Mouse (Mus musculus): Measurements from ENCODE around the gene Arhgap35. TPM values are rescaled to one million over a fixed set of nuclear protein-coding genes. Genes with fewer than 3 reads are reported as not detected.

The Arhgap35 gene
- total RNA-seq, 2 experiments from 2014 or later, result 137 to 139 TPM

DNA sequence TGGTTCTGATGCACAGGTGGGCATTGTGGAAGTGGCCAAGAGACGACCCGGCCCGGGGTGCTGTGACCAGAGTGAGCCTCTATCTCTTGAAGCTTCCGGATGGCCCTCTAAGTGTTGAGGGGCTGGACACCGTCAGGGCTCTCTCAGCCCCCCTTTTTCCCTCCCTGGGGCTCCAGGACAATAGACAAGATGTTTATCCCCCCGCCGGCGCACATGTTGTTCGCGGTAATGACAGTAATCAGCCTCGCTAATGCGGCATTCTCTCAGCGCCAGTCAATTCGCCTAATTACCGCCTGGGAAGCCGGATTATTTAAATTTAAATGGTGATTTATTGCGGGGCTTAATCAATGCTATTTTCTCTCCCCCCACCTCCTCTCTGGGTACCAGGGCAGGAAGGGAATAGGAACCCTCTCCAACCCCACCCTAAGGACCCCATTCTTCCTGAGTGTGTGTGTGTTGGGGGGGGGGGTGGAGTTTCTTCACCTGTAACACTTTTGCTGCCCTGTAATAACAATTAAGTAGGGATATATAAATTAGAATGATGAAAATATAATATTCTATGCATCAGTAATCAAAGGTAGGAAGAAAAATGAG, 142.6 kb downstream of the Arhgap35 start:
- DNase-seq (ENCODE audit: low spot score in 2 of 2), result no peak

- DNase-seq (ENCODE audit: low spot score in 2 of 2), result no peak
Measured at GRCm38 (mm10) chr7:16471549-16471948, 143.2 kb downstream of the Arhgap35 start.

GRCm38 (mm10) chr7:16468115-16468514, 146.7 kb downstream of the Arhgap35 start:
- no peak for DNase-seq (ENCODE audit: low spot score in 2 of 2)

- no peak for DNase-seq (ENCODE audit: low spot score in 2 of 2)
Measured at GRCm38 (mm10) chr7:16466565-16466964, 148.2 kb downstream of the Arhgap35 start.

- no peak for DNase-seq (ENCODE audit: low spot score in 2 of 2)
Measured at GRCm38 (mm10) chr7:16465568-16465967, 149.2 kb downstream of the Arhgap35 start.

- DNase-seq (ENCODE audit: low spot score in 2 of 2), result peak; percentile 55 to 61
Measured at GRCm38 (mm10) chr7:16465160-16465559, 149.6 kb downstream of the Arhgap35 start.

- DNase-seq (ENCODE audit: low spot score in 2 of 2), result peak; percentile 75 to 81
Measured at GRCm38 (mm10) chr7:16463214-16463613, 151.6 kb downstream of the Arhgap35 start.

DNA sequence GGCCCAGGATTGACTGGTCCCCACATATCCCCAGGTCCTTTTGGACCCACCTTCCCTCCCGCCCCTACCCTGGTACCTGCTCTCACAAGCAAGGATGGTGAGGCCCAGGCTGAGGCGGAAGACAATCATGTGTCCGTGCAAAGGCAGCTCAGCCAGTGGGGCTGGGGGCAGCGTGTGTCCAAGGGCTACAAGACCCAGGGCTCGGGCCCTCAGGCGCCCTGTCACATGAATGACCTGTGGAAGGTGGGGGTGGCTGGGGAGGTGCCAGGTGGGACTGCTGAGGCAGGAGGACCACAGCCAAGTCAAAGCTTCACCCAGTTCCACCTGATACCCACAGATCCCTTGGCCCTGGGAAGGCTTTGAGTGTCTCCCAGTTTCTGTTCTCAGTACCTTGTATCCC, 153.1 kb downstream of the Arhgap35 start:
- no peak for DNase-seq (ENCODE audit: low spot score in 2 of 2)

DNA sequence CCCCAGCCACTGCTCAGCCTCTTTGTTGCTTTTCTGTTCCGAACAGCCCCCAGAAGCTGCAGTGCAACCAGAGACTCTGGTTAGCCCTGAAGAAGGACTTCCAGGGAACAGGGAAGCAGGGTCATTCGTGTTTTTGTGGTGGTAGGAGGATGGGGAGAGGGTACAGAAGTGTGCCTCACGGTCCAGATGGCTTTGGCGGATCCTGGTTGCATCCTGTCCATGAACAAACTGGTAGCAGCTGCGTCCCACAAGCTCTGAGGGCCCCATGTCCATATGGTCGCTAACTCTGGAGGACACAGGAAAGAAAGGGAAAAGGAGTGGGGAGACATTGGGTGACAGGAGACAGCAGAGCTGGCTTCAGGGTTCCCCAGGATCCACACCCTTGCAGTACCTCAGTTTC, 153.6 kb downstream of the Arhgap35 start:
- DNase-seq (ENCODE audit: low spot score in 2 of 2), result no peak

DNA sequence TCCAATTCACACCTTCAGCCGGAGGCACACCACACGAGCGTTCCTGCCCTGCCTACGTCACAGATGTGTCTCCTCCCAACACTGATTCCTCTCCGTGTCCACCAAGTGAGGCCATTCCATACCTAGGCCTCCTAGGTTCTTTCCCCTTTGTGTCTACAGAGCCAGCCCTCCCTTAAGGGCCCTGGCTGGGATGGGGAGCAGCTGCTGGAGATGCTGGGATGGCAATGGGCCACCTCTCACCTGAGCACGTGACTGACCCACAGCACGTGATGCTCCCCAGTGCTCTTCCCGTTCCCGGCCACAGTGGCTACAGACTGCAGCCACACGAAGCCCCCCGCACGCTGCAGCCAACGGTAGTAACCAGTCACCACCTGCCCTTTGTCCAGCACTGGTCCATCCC, 154.2 kb downstream of the Arhgap35 start:
- no peak for DNase-seq (ENCODE audit: low spot score in 2 of 2)

DNA sequence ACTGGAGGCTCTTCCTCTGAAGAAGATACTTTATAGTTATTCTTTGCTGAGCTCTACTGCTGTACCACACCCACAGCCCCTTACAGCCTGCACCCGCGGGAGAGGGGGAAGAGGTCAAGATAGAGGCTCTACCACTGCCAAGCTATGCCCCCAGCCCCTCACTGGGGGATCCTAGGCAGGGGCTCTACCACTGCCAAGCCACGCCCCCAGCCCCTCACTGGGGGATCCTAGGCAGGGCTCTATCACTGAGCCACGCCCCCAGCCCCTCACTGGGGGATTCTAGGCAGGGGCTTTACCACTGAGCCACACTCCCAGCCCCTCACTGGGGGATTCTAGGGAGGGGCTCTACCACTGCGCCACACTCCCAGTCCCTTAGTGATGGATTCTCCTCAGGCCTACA, 158.5 kb downstream of the Arhgap35 start:
- no peak for DNase-seq (ENCODE audit: low spot score in 2 of 2)

GRCm38 (mm10) chr7:16455016-16455415, 159.8 kb downstream of the Arhgap35 start:
- no peak for DNase-seq (ENCODE audit: low spot score in 2 of 2)

DNA sequence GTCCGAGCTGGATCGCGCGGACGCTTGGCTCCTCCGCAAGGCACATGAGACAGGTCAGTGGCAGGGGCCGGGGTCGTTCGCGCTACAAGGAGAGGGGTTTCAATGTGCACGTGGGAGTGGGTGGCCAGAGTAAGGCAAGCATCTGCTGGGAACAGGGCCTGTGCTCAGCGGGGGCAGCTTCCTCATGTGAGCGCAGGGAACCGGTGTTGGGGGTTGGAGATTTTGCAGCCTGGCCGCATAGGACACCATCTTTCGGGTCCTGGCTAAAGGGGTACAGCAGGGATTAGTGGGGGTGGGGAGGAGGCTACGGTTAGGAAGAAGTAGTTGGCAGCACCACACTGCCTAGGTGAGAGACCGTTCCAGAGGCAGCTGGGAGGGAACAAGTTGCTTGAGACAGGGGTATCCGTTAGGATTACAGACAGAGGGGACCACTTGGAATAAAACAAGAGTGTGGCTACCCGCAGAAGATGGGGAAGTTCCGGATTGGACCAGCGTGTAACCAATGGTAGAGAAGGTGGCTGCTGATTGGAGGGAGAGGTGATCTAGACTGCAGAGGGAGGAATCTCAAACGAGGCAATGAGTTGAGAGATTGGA, 161.6 kb downstream of the Arhgap35 start:
- DNase-seq (ENCODE audit: low spot score in 2 of 2), result peak; percentile 62 to 78

- DNase-seq (ENCODE audit: low spot score in 2 of 2), result peak; percentile 85 to 96
Measured at GRCm38 (mm10) chr7:16452587-16453073, 162.2 kb downstream of the Arhgap35 start, which contains the start of gene Tmem160. TSS of gene Tmem160 (plus strand) at chr7:16452779.

DNA sequence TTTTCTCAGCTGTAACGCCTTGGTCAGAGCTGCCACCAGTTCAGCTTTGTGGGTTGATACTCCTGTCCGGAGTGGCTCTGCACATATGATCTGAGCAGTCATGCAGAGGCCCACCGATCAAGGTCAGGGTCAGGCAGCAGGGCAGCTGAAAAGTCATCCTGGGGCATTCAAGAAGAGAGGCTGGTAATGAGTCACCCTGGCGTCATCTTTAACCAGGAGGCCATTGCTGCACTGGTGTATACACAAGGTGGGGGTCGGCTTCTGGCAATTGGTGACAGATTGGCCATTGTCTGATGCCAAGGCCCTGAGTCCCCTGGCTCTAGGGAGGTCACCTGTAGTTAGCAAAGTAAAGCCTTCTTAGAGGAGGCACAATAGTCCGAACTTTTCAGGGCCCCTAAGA, 163.1 kb downstream of the Arhgap35 start:
- DNase-seq (ENCODE audit: low spot score in 2 of 2), result no peak

Other genes starting within 250 kb of the Arhgap35 start
- 100 to 1,000 TPM in 1 of 2 experiments, 10 to 100 TPM in 1; 95.9 to 105 TPM for gene Sae1, start 227.2 kb downstream of the Arhgap35 start, total RNA-seq (2021)
- 10 to 100 TPM; 49.0 to 54.2 TPM for gene Zc3h4, start 214.1 kb downstream of the Arhgap35 start, total RNA-seq (2021)
- 10 to 100 TPM; 90.2 to 90.8 TPM for gene Tmem160, start 162.2 kb downstream of the Arhgap35 start, total RNA-seq (2021)
- gene Npas1, start 137.3 kb downstream of the Arhgap35 start, total RNA-seq (2021), result 10 to 100 TPM; 19.7 to 23.6 TPM
- gene Ceacam15, start 60.7 kb upstream of the Arhgap35 start, total RNA-seq (2021), result not detected
- not detected for gene Ceacam9, start 106.9 kb upstream of the Arhgap35 start, total RNA-seq (2021)
- gene Ap2s1, start 123.4 kb upstream of the Arhgap35 start, total RNA-seq (2021), result 100 to 1,000 TPM; 337 to 357 TPM
- 1 to 10 TPM; 5.5 to 5.8 TPM for gene Slc1a5, start 166.3 kb upstream of the Arhgap35 start, total RNA-seq (2021)
- 100 to 1,000 TPM; 279 to 300 TPM for gene Strn4, start 200.9 kb upstream of the Arhgap35 start, total RNA-seq (2021)
- 10 to 100 TPM; 45.9 to 46.2 TPM for gene Fkrp, start 201.7 kb upstream of the Arhgap35 start, total RNA-seq (2021)
- gene Prkd2, start 227.9 kb upstream of the Arhgap35 start, total RNA-seq (2021), result 1 to 10 TPM; 6.8 to 9.1 TPM

Data from layer of hippocampus, postnatal 14 days (tissue).